Mouse (Mus musculus) ES-Bruce4 (cell line): ENCODE results near the gene Mterf4.

Source experiments
- CTCF ChIP-seq: IDR thresholded peaks from one replicate; pipeline ENCODE4 v1.8.1; 2011; ENCODE audit warnings: low read depth, low read length
- POLR2A ChIP-seq: IDR thresholded peaks from one replicate; pipeline ENCODE4 v1.8.1; 2011; ENCODE audit warnings: low read length; ENCODE audit not compliant: insufficient read depth

- no peak for TF ChIP-seq CTCF
- TF ChIP-seq POLR2A = no peak
Measured at GRCm38 (mm10) chr1:93267207-93267606, 38.5 kb downstream of the Mterf4 start.
